Mouse (Mus musculus) frontal cortex, postnatal 36 days (tissue): ENCODE measurements around the gene Eed.

ENCODE experiments used
- DNase-seq, 2 experiments: peaks; one replicate each; pipeline ENCODE4 v3.0.0; 2022; ENCODE audit warnings: low spot score in 2 of 2

The Eed gene

DNA sequence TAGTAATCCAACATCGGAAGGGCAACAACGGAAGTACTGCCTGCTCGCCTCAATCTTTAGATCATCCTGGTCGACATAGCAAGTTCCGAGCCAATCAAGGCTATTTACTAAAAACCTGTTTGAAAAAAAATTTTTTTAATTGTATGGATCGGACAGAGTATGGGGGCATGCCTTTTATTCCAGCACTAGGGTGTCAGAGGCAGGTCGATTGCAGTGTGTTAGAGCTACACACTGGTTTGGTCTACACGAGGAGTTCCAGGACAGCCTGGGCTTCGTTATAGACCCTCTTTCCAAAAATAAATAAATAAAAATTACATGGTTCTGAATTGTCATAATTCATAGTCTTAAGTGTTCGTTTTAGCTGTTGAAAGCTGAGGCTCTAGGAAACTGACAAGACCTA, 774 bp upstream of the Eed start:
- DNase-seq: peak in 1 of 2 experiments; percentile 6

DNA sequence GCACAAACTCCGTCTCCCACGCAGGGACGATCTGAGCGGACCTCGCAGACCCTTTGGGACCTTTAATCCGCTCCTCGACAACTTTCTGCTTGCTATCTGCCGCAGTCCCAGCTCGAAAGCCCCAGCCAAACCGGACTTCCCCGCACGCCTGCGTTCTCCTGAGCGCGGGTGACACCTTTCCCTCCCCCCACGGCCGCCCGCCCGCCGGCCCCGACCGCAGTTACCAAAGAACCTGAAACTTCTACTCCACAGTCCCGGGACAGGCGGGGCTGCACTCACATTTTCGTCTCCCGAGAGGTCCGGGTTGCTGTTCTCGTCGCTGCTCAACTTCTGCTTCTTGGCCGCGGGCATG, 674 bp downstream of the Eed start:
- no peak for DNase-seq

DNA sequence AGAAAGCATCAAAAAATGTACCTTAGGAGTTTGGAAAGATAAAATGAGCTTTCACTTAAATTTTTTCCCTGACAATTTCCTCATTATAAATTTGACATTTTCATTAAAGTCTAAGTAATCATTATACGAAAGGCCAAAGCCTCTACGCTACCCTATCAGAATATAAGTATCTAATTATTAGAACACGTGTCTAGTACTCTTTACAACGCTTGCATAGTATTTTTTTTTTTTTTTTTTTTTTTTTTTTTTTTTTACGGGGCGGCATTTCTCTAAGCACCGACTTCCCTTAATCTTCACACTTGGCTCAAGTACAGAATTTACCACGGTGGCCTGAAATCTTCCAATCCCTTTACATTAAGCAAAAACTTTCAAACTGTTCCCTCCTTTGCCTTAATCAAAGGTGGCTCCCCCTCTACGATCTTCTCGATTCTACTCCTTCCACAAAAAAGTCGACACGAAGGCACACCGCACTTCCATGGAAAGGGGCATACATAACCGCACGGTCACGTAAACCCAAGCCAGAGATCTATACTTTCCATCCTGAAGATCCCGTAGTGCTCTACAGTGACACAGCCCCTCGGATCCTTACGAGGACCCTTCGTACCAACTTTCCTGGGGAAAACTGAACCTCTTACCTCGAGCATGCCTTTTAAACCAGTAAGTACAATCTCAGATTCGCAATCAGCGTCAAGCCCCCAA, 1.2 kb downstream of the Eed start:
- DNase-seq: no peak

DNA sequence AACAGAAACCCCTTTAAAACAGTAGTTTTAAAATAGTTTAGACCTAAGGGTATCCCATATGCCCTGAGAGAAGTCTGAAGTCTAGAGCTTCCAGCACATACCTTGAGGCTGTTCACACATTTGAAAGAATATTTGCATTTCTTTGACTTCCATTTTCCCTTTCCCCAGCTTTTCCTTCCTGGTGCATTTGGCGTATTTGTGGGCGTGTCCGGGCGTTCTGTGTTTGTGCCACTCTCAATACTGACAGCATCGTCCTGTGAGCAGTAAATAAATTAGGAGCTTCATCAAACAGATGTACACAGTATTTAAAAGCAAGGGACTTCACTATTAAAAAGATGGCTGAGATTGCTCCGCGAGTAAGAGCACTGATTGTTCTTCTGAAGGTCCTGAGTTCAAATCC, 4.0 kb downstream of the Eed start:
- DNase-seq: no peak

DNA sequence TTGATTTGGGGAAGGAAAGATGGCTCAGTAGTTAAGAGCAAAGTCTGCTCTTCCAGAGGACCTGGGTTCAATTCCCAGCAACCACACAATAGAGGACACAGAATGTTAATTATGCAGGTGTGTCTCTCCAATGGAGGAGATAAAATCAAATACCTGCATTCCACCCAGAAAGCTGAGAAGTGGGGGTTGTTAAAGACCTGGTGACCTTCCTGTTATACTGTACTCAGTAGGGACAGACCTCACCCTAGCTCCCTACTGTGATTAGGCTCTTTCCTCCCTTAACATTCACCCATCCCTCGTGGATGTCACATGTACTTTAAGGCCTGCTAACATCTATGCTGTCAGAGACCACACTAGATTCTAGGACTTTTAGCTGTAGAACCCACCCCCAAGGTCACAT, 5.2 kb downstream of the Eed start:
- no peak for DNase-seq

DNA sequence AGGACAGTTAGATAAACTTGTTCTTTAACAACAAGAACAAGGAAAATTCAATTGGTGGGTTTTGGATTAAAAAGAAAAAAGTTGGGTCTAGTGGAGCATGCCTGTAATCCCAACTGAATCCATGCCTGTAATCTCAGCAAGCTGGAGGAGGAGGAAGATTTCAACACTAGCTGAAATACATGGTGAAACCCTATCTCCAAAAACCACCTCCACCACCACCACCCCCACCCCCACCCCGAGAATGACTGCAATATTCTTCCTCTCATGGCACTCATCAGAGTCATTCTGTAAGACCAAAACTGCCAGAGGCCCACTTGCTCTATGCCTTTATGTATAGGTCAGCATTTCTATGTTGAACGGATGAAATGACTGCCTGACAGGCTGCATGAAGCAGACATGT, 13.5 kb downstream of the Eed start:
- DNase-seq: no peak

DNA sequence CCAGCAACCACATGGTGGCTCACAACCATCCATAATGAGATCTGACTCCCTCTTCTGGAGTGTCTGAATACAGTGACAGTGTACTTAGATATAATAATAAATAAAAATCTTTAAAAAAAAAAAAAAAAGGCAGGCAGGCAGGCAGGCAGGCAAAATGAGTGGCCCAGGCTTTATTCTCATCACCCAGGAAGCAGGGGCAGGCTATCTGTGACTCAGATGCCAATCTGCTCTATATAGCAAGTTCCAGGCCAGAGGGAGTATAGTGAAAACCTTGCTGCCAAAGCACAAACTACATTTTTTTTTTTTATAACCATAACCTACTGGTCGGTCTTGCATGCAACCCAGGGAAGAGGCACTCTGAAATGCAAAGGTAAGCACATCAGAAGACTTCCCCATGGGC, 14.0 kb downstream of the Eed start:
- no peak for DNase-seq

DNA sequence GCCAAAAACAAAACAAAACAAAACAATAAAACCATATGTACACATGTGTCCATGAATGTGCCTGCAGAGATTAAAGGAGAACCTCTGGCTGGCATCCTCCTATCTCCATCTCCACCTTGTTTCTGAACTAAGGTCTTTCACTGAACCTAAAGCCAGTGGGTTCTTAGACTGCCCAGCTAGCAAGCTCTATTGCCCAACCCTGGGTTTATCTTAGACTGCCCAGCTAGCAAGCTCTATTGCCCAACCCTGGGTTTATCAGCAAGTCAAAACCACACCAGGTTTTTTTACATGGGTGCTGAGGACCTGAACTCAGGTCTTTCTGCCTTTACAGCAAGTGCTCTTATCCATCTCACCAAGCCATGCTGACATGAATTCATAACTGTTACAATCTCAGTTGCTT, 17.6 kb downstream of the Eed start:
- no peak for DNase-seq

DNA sequence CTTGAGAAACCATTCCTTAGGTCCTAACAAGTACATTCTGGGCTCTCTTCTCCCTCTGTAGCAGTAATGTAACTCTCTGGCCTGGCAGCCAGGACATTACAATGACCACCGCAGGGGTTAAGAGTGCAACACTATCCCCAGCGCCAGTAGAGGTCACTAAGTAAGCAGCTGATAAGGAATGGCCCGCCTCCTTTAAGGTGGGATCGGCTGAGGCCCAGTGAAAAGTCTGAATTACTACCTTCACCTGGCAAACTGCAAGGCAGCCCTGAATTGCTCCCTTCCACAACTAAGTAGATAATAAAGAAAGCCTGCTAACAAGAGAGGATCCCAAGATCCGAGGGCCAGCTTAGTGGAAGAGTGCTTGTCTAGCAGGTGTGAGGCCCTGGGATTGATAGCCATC, 23.5 kb downstream of the Eed start:
- DNase-seq: no peak

DNA sequence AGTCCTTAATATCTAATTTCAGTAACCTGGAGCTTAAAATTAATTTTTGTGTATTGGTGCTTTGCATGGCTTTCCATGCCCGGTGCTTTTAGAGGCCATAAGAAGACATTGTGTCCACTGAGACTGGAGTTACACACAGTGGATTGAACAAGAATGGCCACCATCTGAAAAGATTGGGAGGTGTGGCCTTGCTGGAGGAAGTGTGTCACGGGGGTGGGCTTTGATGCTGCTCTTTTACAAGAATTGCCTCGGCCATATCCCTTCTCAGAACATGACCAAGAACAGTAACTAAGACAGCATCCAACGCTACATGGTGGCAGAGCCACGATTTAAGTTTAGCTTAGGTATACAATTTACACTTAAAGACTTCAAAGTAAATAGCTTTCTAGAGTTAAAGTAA, 26.5 kb downstream of the Eed start:
- no peak for DNase-seq

DNA sequence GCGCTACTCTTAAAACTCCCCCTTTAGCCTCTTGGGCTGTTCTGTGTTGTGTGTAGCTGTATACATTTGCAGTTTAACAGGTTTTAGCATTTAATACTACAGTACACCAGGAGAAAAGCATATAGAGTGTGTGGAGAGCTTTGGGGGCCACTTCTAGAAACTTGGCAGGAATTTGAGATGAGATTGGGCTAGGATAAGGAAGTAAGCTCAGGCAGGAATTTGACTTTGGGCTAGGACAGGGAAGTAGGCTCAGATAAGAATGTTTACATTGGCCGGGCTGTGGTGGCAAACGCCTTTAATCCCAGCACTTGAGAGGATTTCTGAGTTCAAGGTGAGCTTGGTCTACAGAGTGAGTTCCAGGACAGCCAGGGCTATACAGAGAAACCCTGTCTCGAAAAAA, 31.4 kb downstream of the Eed start:
- DNase-seq: no peak

DNA sequence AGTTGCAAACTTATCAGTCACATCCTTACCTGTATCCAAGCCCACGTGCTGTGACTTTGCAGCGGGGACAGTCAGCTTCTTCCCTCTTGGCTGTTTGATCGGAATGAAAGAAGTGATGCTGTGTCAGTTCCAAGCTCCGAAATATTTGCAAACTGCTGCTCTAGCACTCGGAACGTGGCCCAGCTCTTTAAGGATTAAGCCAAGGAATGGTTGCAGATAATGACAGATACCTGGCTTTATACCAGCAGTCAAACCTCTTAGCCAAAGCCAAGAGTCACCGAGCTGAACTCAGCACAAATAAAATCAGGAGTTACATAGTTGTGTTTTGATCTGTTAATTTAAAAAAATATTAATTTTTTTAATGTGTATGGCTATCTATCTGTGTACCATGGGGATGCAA, 32.8 kb downstream of the Eed start:
- no peak for DNase-seq

DNA sequence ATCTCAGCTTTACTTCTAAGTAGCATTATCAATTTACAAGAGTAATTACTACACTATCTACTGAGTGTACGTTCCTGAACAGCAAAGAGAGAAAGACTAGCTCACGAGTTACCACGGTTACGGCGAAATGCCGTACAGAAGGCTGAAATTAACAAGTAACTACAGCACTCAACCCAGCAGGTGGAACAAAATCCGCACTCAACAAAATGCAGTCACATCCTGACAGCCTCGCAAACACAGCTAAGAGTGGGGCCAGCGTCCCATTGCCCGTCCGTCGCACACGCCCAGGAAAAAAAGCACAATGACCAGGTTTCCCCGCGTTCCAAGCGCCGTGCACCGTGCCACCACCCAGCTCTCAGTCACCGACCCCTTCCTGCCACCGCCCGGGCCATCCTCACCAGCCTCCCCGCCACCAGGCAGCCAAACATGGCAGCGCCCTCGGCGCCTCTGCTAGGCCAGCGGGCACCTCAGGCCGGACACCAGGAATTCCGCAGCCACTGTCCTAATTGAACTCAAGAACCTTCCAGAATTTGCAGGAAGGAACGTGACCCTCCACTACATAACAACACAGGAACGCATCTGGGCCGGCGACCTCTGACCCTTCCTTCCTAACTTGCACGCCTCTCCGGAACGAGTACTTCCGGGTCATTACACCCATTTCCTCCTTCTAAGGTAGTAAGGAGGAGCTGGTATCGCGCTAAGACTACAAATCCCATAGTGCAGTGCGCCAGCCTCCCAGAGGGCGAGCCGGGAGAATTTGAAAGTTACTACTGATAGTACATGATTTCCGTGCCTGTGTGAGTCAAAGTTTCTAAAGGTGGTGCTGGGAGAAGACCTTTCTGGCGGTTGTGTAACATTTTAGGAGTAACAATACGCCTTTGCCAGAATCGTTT, 40.0 kb downstream of the Eed start, which contains the start of gene Hikeshi:
Gene Hikeshi (minus strand): TSS at position 634 of the 893 bp plus-strand sequence.
- peak; percentile 88 to 96 for DNase-seq

DNA sequence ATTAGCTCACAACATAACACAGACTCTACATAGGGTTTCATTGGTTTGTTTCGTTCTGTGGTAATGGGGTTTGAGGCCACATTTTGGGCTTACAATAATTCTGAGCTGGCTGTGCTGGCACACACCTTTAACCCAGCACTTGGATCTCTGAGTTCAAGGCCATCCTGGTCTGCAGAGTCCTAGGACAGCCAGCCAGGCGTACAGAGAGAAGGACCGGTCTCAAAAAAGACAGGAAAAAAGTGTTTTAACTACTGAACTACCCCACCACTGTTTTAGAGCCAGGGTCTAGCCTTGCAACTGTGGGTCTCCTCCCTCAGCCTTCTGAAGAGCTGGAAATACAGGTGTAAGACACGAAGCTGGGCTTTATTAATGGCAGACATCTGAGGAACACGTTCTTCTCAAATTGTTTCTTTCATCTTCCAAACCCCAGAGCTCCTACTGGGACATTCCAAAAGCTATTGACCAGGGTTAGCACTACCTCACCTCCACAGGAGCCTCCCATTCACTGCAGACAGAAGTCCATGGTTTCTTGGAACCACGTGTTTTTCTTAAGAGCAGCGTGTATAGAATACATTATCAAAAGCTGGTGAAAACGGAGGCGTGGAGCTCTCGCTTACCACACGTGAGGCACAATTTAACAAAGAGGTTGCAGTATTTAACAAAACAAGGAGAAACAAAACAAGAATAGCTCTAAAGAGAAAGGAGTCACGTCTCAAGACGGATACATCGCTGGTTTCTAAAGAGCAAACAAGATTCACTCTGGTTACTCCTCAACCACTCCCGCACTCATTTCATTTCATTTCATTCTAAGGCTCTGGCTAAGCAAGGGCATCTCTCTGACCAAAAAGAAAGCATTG, 41.1 kb downstream of the Eed start:
- no peak for DNase-seq

DNA sequence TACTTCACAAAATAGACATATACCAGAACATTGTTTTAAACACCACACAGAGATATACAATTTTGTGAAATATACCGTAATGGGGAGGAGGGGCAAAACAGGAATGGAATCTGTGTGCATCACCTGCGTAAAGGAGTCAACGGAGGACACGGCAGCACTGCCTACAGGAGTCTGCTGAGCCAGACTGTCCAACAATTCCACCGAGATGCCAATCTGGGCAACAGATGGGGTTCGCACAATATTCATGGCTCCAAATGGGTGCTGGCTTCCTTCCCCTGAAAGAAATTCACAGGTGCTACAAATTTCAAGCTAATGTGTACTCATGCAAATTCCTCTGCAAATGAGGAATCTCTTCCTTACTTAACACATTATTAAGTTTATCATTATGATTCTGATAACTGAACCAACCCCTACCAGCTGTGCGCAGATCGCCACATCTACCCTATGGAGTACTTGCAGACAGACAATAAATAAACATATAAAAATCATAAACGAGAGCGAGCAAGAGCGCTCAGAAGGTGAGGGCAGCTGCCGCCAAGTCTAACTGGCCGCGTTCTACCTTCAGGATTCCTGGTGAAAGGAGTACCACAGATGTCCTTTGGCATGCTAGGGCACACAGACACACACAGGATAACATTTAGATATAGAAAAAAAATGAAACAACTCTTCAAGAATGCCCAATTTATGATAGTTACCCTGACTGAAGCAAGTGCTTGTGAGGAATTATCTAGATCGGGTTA, 57.2 kb downstream of the Eed start:
- DNase-seq: peak; percentile 42 to 82

DNA sequence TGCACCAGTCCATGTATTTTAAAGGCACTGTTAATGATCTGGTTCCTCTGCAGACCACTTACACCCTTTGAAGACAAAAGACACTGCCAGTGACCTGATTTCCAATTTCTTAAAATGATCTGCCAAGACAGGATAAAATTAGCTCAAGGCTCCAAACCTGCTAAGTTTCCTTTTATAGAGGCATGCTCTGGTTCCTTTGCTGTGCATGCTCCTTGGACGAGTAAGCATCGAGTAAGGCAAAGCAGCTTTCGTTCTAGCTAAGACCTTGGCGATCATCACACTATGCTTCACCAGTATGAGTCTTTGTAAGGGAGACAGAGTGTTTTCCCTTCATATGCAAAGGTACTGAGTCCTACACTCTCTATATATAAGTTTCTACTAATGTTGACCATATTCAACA, 63.0 kb downstream of the Eed start:
- peak in 1 of 2 experiments; percentile 24 for DNase-seq

DNA sequence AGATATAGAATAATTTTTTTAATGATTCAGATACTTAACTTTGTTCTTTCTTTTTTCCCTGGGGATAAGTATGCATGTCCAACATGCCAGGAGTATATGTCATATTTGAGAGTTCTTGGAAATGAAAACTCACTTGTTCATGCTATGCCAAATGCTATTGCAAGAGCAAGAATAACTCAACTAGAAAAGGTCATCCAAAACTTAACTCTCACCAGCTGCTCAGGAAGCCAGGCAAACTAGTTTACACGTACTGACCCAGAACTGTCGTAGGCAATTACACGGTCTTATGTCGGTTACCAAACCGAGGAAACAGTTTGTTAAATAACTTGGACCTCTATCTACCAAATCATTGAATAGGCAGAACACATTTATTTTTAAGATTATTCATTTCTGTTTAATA, 64.1 kb downstream of the Eed start:
- DNase-seq: no peak

DNA sequence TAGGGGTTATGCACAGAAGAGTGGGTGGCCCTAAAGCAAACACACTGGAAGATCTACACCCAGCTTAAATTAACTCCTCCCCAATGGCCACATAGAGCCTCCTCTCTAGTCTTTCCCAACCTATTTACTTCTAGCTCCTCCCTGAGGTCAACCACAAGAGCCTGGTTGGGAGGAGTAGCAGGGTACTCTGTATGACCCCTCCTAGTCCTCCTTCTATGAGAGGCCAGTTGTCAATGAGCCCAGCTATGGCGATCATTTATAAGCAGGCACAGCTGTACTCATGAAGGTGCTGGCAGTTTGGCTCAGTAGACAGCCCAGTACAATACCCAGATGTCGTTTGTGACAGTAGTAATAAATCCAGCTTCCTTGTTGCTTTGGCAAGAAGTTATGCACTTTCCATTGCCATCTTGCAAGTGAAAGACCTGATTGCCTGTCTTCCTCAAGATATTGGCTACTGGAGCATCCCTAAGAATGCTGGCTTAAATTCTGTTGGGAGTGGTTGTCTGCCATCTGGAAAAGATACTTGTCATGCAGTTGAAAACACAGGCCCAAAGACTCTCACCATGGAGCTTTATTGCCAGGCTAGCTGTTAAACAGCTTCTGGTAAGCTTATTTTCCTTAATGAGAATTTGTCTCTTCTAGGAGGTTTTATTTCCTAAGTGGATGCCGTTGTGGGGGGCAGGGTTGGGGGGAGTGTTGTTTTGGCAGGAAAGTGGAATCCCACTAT, 67.2 kb downstream of the Eed start:
- no peak for DNase-seq

DNA sequence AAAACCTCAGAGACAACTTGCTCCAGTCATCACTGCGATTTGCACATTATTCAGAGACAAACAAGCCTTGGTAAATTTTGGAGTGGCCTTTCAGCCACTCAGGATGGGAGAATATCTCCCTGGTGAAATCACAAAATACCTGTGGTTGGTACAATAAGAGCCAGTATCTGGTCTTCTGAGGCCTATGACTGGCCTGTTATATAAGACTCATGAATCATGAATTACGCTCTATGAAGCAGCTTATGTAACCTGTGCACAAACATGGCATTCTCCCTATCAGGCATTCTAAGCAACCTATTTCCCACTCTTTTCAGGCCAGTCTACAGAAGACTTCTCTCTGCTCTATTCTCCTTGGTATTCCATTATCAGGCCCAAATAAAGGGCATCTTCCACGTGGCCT, 68.4 kb downstream of the Eed start:
- no peak for DNase-seq

DNA sequence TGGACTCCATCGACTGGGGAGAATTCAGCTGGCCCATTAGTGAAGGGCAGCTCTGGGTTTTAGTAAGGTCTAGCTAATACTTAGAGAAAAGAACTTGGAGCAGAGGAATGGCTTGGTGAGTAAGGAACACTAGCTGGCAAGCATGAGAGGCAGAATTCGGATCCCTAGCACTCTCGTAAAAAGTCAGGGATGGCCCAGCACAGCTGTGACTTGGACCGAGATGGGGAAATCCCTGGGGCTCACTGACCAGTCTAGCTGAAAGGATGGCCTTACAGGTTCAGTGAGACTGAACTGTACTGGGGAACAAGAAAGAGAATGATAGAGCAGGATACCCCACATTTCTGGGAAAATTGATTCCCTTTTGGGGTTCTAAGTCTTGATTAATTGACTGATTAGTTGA, 71.1 kb downstream of the Eed start:
- DNase-seq: no peak
